Mouse (Mus musculus) CH12.LX (cell line): Measurements from ENCODE around the gene Btbd9.

ENCODE experiments used
- CTCF ChIP-seq, 2 experiments: IDR thresholded peaks in 1 of 2; conservative IDR thresholded peaks in 1 of 2; 2 replicates each; pipeline ENCODE4 v1.5.1; 2011 to 2012; ENCODE audit warnings: low read depth in 2 of 2, low read length in 2 of 2, improper control_type of control experiment in 1 of 2, inconsistent platforms in 1 of 2, mild to moderate bottlenecking in 1 of 2, moderate library complexity in 1 of 2
- ELF1 ChIP-seq: IDR thresholded peaks from 2 replicates; pipeline ENCODE4 v1.6.1; 2014; ENCODE audit warnings: low read depth, mild to moderate bottlenecking, inconsistent platforms, low read length, improper control_type of control experiment
- EP300 ChIP-seq: IDR thresholded peaks from 2 replicates; pipeline ENCODE4 v1.6.1; 2011; ENCODE audit warnings: low read length, improper control_type of control experiment
- ETS1 ChIP-seq: conservative IDR thresholded peaks from 2 replicates; pipeline ENCODE4 v1.6.1; 2012; ENCODE audit warnings: low read depth, mild to moderate bottlenecking, inconsistent platforms, low read length, improper control_type of control experiment, moderate library complexity
- POLR2A ChIP-seq: IDR thresholded peaks from 2 replicates; pipeline ENCODE4 v1.6.1; 2011; ENCODE audit warnings: low read depth, mild to moderate bottlenecking, improper control_type of control experiment, low read length
- RAD21 ChIP-seq: IDR thresholded peaks from 2 replicates; pipeline ENCODE4 v1.6.1; 2011; ENCODE audit warnings: low read depth, mild to moderate bottlenecking, low read length, improper control_type of control experiment, moderate library complexity
- SMC3 ChIP-seq: IDR thresholded peaks from 2 replicates; pipeline ENCODE4 v1.6.1; 2011; ENCODE audit warnings: low read depth, low read length, improper control_type of control experiment
- TCF12 ChIP-seq: IDR thresholded peaks from 2 replicates; pipeline ENCODE4 v1.6.1; 2014; ENCODE audit warnings: low read depth, mild to moderate bottlenecking, inconsistent platforms, low read length, improper control_type of control experiment
- ZNF384 ChIP-seq: IDR thresholded peaks from 2 replicates; pipeline ENCODE4 v1.6.1; 2012; ENCODE audit warnings: low read depth, low read length, improper control_type of control experiment, inconsistent platforms

DNA sequence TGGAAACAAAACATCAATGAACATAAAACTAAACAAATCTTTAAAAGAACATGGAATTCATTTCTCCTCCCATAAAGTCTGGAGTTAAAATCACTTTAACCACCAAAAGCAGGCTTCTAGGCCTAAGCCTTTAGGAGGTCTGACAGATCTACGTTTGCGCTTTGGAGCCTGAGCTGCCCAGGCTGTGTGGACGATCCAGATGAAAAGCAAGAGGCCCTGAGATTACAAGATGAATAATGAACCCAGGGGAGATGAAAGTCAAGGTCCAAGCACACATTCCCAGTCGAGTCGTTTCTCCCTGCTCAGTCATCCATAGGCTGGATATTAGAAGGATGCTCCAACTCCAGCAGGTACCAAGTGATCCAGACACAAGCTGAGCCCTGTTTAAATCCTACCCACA is 39.6 kb downstream of the Btbd9 start:
- no peak for TF ChIP-seq POLR2A
- no peak for TF ChIP-seq ZNF384
- TF ChIP-seq CTCF (conservative IDR thresholded peaks at IDR 0.05 in 1 of 2, IDR thresholded peaks at IDR 0.05 in 1 of 2; ENCODE audit: low read depth in 2 of 2, low read length in 2 of 2), result no peak
- no peak for TF ChIP-seq ELF1
- TF ChIP-seq EP300, result no peak
- no peak for TF ChIP-seq SMC3
- no peak for TF ChIP-seq ETS1
- TF ChIP-seq RAD21, result no peak
- no peak for TF ChIP-seq TCF12
